Mouse (Mus musculus): ENCODE data around the gene Myo9b. TPM values are rescaled to one million over a fixed set of nuclear protein-coding genes. Genes with fewer than 3 reads are reported as not detected.
A peak's percentile ranks its signal among the peaks of the same experiment; 100 is the strongest.

Gene Myo9b
- total RNA-seq, 2 experiments from 2014 or later = 32.9 to 36.4 TPM

DNA sequence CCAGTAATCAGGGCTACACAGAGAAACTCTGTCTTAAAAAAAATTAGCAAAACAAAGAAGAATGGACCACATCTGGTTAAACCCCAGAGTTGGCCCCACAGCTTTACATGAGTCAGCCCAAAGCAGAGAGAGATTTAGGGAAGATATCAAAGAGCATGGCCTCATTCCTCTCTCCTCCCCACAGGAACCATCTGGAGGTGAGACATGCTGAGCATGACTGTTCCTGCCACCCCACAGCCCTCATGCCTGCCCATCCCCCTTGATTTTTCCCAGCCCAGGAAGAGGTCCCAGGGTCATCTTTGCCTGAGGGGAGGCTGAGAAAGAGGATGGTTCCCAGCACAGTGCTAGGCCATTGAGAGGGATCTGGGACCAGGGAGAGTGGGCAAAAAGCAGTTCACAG lies 95.9 kb downstream of the Myo9b start:
- no peak for DNase-seq

- DNase-seq = no peak
Observed at GRCm38 (mm10) chr8:71369040-71369718, 96.7 kb downstream of the Myo9b start.

DNA sequence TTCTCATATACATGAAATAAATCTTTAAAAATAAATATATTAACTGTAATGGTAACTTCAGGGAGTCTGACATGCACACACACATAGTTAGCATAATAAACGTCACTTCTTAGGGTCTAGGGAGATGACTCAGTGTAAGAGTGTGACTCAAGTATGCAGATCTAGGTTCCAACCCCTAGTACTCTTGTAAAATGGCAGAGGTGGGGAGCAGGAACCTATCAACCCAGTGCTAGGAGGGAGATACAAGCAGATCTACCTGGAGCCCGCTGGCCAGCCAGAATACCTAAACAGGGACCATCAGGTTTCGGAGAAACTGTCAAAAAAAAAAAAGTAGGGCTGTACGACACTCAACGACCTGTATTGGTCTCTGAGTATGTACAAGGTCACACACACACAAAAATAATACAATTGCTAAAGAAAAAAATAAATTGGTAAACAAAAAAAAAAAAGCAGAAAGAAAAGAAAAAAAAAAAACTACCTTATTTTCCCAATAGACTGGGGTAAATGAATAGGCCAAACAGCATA lies 98.3 kb downstream of the Myo9b start:
- no peak for DNase-seq

- DNase-seq = peak; percentile 94 to 98
Observed at GRCm38 (mm10) chr8:71371236-71371848, 98.8 kb downstream of the Myo9b start, which contains the start of gene Ocel1. Ocel1 (plus strand) TSS chr8:71371298.

- DNase-seq = no peak
Observed at GRCm38 (mm10) chr8:71372427-71372826, 99.9 kb downstream of the Myo9b start.

DNA sequence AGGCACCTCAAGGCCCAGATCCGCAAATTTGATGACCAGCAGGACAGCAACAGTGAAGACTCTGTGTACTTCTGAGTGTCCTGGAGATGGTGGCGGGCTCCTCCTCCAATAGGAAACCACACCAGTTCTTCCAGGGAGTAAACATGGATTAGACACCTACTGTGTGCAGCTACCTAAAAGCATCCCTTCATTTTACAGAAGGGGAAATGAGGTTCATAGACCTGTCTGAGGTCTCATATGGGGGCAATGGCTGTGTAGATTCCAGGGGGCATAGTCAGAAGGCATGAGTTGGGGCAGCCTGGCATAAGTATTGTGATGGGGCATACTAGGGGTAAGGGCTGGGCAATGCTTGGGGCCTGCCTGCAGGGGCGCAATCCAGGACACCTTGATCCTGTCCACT lies 100.5 kb downstream of the Myo9b start:
- DNase-seq = no peak

GRCm38 (mm10) chr8:71374616-71375206 lies 102.2 kb downstream of the Myo9b start:
- no peak for DNase-seq

- DNase-seq = peak in 1 of 2 experiments; percentile 55
Observed at GRCm38 (mm10) chr8:71375581-71376422, 103.3 kb downstream of the Myo9b start.

DNA sequence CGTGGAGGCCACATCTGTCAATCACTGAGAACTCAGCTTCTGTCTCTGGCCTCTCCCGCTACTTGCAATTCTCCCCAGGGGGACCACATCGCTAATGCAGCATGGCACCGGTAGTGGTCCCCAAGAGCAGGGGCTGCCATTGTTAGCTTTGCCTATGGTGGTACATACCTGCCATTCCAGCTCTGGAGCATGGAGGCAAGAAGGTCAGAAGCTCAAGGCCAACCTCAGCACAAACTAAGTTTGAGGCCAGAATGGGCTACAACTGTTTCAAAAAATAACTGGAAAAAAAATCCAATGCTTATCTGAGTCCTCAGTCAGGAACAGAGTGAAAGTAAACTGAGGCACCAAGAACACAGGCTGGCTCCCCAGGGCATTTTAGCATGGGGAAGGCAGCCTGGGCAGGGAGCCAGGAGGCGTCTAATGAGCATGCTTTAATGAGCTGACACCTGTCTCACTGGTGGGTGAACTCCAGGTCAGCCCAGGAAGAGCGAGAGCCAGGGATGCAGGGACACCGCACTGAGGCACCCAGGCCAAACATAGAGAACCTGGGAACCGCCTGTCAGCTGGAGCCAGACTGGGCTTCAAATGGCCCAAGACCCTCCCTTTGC lies 104.0 kb downstream of the Myo9b start:
- DNase-seq = no peak

DNA sequence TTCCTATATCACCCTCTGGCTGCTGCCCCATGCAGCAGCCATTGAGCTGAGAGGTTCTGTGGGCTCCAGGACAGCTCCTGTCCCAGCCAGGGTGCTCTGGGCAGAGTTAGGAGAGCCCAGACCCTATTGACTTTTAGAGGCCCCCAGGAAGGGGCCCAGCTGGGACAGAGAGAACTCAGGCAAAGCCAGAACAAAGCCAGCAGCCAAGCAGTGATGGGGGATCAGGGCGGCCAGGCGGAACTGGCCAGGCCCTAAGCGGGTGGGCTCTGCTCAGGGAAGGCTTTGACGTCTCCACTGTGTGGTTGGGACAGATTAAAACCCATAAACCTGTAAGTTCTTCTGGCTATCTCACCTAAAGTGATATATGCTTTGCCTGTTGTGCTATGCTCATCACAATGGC lies 106.5 kb downstream of the Myo9b start:
- DNase-seq = no peak

DNA sequence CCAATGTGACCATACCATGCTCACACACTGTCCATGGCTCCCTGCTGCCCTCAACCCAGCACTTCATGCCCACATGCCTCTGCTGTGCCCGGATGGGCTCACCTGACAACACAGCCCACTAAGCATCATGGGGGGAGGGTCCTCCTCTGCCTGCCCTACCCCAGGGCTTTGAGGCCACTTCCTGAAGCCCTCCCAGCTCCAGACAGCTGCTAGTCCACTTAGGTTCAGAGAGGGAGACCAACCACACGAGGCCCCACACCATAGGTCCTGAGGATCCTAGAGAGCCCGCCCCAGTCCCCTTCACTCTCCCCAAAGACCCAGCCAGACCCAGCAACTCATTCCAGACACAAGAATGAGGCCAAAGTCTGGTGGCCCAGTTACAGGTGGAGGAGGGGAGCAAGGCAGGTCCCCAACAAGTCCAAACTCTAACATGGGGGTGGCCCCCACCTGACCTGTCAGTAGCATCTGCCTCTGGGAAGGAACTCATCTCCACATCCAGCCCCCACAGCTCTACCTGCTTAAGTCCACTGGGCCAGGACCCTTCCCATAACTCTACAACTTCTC lies 107.1 kb downstream of the Myo9b start:
- no peak for DNase-seq

- no peak for DNase-seq
Observed at GRCm38 (mm10) chr8:71380178-71381171, 108.0 kb downstream of the Myo9b start.

DNA sequence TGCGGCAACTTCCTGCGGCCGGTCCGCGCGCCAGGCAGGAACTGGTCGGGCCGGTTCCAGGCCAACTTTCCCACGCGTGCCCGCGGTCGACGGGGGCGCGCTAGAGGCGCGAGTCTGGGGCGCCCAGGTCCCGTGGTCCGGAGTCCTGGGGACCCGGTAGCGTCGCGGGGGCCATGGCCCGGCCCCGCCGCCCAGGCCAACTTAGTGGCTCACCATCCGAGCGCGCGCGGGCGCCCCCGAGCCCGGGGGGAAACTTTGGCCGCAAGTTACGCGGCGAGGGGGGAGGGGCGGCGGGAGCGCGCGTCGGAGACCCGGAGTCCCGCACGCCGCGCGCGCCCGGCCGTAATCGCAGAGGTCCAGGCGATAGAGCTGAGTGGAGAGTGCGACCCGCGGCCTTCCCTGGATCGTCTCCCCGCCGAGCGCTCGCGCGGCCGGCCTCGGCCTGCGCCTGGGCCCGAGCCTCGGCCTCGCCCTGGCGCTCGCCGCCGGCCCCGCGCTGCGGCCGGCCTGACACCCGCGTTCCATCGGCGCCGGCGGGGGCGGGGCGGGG lies 109.0 kb downstream of the Myo9b start, which contains the start of gene Nr2f6:
Gene Nr2f6 (minus strand): TSS at position 540 of the 550 bp plus-strand sequence.
- DNase-seq = peak in 1 of 2 experiments; percentile 50

DNA sequence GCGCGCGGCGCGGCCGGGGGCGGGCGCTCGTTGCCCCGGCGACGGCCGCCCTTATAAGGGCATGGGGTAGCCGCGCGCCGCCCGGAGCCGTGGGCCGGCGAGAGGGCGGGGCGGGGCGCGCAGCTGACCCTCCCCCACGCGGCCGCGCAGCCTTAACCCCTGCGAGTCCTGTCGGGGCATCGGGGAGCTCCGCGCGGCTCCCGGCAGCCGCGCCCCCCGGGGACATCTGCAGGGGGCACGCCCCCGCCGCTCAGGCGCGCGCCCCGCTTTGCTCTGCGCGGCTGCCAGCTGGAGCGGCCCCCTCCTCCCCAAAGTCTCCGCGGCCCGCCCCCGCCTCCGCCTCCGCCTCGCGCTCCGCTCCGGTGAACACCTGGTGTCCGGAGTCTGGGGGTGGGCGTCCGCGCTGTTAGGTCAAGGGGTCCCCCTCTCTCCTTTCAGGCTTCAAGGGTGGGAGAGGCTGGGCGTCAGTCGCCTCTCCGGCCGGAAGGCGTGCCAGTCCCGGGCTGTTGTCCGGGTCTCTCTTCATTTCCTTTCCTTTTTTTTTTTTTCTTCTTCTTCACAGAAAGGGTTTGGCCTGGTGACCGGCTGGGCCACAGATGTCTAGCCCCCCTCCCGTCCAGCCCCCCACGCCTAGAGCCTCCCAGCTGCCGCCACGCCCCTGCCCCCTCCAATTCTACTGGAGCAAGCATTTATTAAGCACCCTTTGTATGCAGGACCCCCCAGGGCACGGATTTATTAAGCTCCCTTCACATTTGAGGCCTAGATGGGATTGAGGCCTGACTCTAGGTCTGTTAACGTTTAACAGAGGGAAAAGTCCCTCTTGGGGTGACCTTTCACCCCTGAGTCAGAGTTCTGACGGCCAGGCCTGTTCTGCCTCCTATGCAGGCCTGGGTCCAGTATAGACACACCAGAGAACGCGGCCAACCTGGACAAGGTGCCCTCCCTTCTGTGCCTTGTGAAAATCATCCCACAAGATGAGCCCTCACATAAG lies 109.8 kb downstream of the Myo9b start:
- peak; percentile 69 for DNase-seq

DNA sequence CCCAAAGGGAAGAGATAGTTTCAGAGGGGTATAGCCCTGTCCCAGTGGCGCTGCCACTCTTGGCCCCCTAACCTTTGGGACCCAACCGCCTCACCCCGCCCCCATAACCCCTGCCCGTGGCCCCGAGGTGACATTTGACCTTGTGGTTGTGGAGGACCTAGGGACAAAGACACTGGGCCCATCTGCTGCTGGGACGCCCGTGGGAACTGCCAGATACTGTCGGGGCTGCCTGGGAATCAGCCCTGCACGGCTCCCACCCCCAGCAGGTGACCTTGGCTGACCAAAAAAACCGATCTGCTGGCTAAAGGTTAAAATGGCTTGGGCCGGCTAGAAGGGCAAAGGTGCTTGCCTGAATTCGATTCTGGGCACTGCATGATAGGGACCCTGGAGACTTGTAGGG lies 110.9 kb downstream of the Myo9b start:
- no peak for DNase-seq

GRCm38 (mm10) chr8:71383860-71384259 lies 111.3 kb downstream of the Myo9b start:
- DNase-seq = no peak

GRCm38 (mm10) chr8:71385212-71385835 lies 112.8 kb downstream of the Myo9b start:
- DNase-seq = no peak

- DNase-seq = no peak
Observed at GRCm38 (mm10) chr8:71388267-71388666, 115.8 kb downstream of the Myo9b start.

Data from layer of hippocampus, postnatal 36 days (tissue).